ENCODE assay signal across 11 mouse cellular contexts in the genomic region with DNA sequence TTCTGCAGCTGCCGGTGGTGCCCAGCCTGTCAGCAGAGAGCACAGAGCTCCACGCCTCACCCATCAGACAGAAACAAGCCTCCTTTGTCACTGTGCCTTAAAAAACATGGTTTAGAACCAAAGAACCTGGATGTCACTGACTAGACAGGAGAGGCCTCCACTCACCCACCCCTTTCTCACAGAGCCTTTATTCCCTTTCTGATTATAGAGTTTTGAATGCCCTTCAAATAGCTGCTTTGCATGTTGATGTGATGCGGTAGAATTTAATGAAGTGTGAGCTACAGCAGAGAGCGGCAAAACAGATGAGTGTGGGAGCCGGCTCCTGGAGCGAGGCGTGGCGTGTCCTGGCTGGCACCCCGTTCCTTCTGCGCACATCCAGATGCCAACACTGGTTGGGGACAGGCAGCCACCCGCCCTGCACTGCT.
DNase-seq lines count a peak whose midpoint lies in the region; ATAC-seq and TF ChIP-seq lines count a peak whose summit lies in the region.
"Had no signal": no experiment of that assay in that cellular context is flagged by ENCODE, and none has a peak within 500 bp of the region (broad histone marks: within the 10 kb centered on the region; RNA-seq: fewer than 3 reads in every experiment).

No protein-coding gene starts in this region.

- H3K36me3 ChIP-seq in forebrain, embryonic 11.5 days (ENCODE audit: control insufficient read depth, insufficient read depth, low read length): no peaks in the 10 kb centered on the region
- H3K36me3 ChIP-seq in midbrain, embryonic 15.5 days (replicated peaks): no peaks in the 10 kb centered on the region
- no peaks in the 10 kb centered on the region for H3K36me3 ChIP-seq in intestine, embryonic 15.5 days
- H3K36me3 ChIP-seq in kidney, embryonic 16.5 days (ENCODE audit: insufficient read depth, low read length): no peaks in the 10 kb centered on the region
- H3K36me3 ChIP-seq: lung, embryonic 15.5 days had no signal

- H3K9ac ChIP-seq in forebrain, embryonic 11.5 days (ENCODE audit: low read length): peak overlapping the region; percentile 32; the same call in 1 of the 2 replicates
- no peak overlapping the region for H3K9ac ChIP-seq in midbrain, embryonic 15.5 days
- H3K9ac ChIP-seq in intestine, embryonic 15.5 days: no peak overlapping the region
- no peak overlapping the region for H3K9ac ChIP-seq in kidney, embryonic 16.5 days (replicated peaks; ENCODE audit: low read length)
- H3K9ac ChIP-seq: lung, embryonic 15.5 days had no signal

- H3K4me1 ChIP-seq in forebrain, embryonic 11.5 days (replicated peaks; ENCODE audit: control insufficient read depth, insufficient read depth, low read length): peaks cover 12% of the 10 kb centered on the region
- peaks cover 40% of the 10 kb centered on the region for H3K4me1 ChIP-seq in midbrain, embryonic 15.5 days
- peaks cover 16% of the 10 kb centered on the region for H3K4me1 ChIP-seq in intestine, embryonic 15.5 days (replicated peaks)
- peaks cover 9% of the 10 kb centered on the region; the same call in 1 of the 2 replicates for H3K4me1 ChIP-seq in kidney, embryonic 16.5 days (ENCODE audit: insufficient read depth, low read length)

- peak overlapping the region; percentile 3; the same call in 1 of the 2 replicates for H3K4me2 ChIP-seq in forebrain, embryonic 11.5 days (ENCODE audit: low read depth, low read length, severe bottlenecking)
- peak overlapping the region; percentile 19; the same call in 1 of the 2 replicates for H3K4me2 ChIP-seq in midbrain, embryonic 15.5 days
- H3K4me2 ChIP-seq in intestine, embryonic 15.5 days (replicated peaks): no peak overlapping the region
- no peak overlapping the region for H3K4me2 ChIP-seq in kidney, embryonic 16.5 days (replicated peaks; ENCODE audit: low read depth, low read length)
- H3K4me2 ChIP-seq: lung, embryonic 15.5 days had no signal

- WGBS in forebrain, embryonic 11.5 days: 33% methylated on average over 11 of the region's 11 CpGs
- 11% methylated on average over 11 of the region's 11 CpGs for WGBS in midbrain, embryonic 15.5 days
- WGBS in intestine, embryonic 15.5 days: 81% methylated on average over 11 of the region's 11 CpGs
- 58% methylated on average over 11 of the region's 11 CpGs for WGBS in kidney, embryonic 16.5 days

- peak overlapping the region; percentile 62 for H3K27ac ChIP-seq in forebrain, embryonic 11.5 days (ENCODE audit: low read depth, low read length)
- H3K27ac ChIP-seq in midbrain, embryonic 15.5 days: peak overlapping the region; percentile 69
- no peak overlapping the region for H3K27ac ChIP-seq in intestine, embryonic 15.5 days
- H3K27ac ChIP-seq in kidney, embryonic 16.5 days (ENCODE audit: low read length): no peak overlapping the region
- H3K27ac ChIP-seq: lung, embryonic 15.5 days had no signal

- no peaks in the 10 kb centered on the region for H3K27me3 ChIP-seq in forebrain, embryonic 11.5 days (ENCODE audit: control insufficient read depth, insufficient read depth, low read length)
- no peaks in the 10 kb centered on the region for H3K27me3 ChIP-seq in midbrain, embryonic 15.5 days (replicated peaks)
- H3K27me3 ChIP-seq in intestine, embryonic 15.5 days (replicated peaks): no peaks in the 10 kb centered on the region
- H3K27me3 ChIP-seq in kidney, embryonic 16.5 days (ENCODE audit: insufficient read depth, low read length): no peaks in the 10 kb centered on the region
- H3K27me3 ChIP-seq: lung, embryonic 15.5 days; Patski had no signal

- H3K4me3 ChIP-seq in forebrain, embryonic 11.5 days (ENCODE audit: low read depth, low read length): no peak overlapping the region
- no peak overlapping the region for H3K4me3 ChIP-seq in midbrain, embryonic 15.5 days
- H3K4me3 ChIP-seq in intestine, embryonic 15.5 days (replicated peaks): no peak overlapping the region
- H3K4me3 ChIP-seq in kidney, embryonic 16.5 days (ENCODE audit: low read length): no peak overlapping the region
- H3K4me3 ChIP-seq: lung, embryonic 15.5 days had no signal

- no peak for TF ChIP-seq POLR2A in brain, embryonic 14.5 days (IDR thresholded peaks at IDR 0.05; ENCODE audit: borderline replicate concordance, extremely low read depth, insufficient read depth, insufficient read length, poor library complexity, severe bottlenecking)

- peak; percentile 95 for DNase-seq in brain, embryonic 14.5 days (ENCODE audit: low read depth)
- DNase-seq in forebrain, embryonic 11.5 days (ENCODE audit: low spot score): peak; percentile 68
- peak; percentile 70 to 73 for DNase-seq in layer of hippocampus, adult 18-20 months (ENCODE audit: low spot score in 2 of 2)
- DNase-seq: gastrocnemius, postnatal 14 days; kidney, adult 2 months had no signal

- ATAC-seq in forebrain, embryonic 11.5 days (replicated peaks; ENCODE audit: low FRiP score): peak; percentile 82
- ATAC-seq in midbrain, embryonic 15.5 days (replicated peaks): peak; percentile 78
- ATAC-seq in inflammation-experienced regulatory T-cells, adult 6 months: no peak
- ATAC-seq in intestine, embryonic 15.5 days: no peak
- ATAC-seq in kidney, embryonic 16.5 days (ENCODE audit: low FRiP score, low TSS enrichment): no peak
- ATAC-seq: Patski had no signal

- no peaks in the 10 kb centered on the region for H3K9me3 ChIP-seq in forebrain, embryonic 11.5 days (ENCODE audit: control insufficient read depth, low read length)
- no peaks in the 10 kb centered on the region for H3K9me3 ChIP-seq in midbrain, embryonic 15.5 days
- H3K9me3 ChIP-seq in intestine, embryonic 15.5 days: no peaks in the 10 kb centered on the region
- no peaks in the 10 kb centered on the region for H3K9me3 ChIP-seq in kidney, embryonic 16.5 days (ENCODE audit: low read length)
- H3K9me3 ChIP-seq: lung, embryonic 15.5 days had no signal

- no peak for TF ChIP-seq CTCF in brain, embryonic 14.5 days (IDR thresholded peaks at IDR 0.05; ENCODE audit: borderline replicate concordance, extremely low read depth, insufficient read depth, insufficient read length)

Comparison
In these comparisons a context has a peak if more than half of its experiments do, and no peak if none do; other contexts are left out.
1. ATAC-seq: peak in forebrain, embryonic 11.5 days (single experiment) and midbrain, embryonic 15.5 days (single experiment); none in inflammation-experienced regulatory T-cells, adult 6 months (single experiment), intestine, embryonic 15.5 days (single experiment) and kidney, embryonic 16.5 days (single experiment).
2. H3K27ac ChIP-seq: peak in forebrain, embryonic 11.5 days (single experiment) and midbrain, embryonic 15.5 days (single experiment); none in intestine, embryonic 15.5 days (single experiment) and kidney, embryonic 16.5 days (single experiment).
3. H3K4me2 ChIP-seq: peak in forebrain, embryonic 11.5 days (single experiment) and midbrain, embryonic 15.5 days (single experiment); none in intestine, embryonic 15.5 days (single experiment) and kidney, embryonic 16.5 days (single experiment).
4. Peak in every context shown above with its lines, with median percentiles within 50 percentile points of each other: DNase-seq.